Mouse (Mus musculus) CH12.LX (cell line): Measurements from ENCODE around the gene Prkca. TPM values are rescaled to one million over a fixed set of nuclear protein-coding genes. Genes with fewer than 3 reads are reported as not detected.

ENCODE experiments used
- DNase-seq: peaks from one replicate; pipeline ENCODE4 v3.0.0-alpha.2; 2013; ENCODE audit errors: extremely low read depth
- H3K27ac ChIP-seq: 2 replicates; pipeline ENCODE4 v1.5.1; 2012; ENCODE audit warnings: low read depth, mild to moderate bottlenecking, control low read depth, moderate library complexity; ENCODE audit not compliant: insufficient read depth
- H3K27me3 ChIP-seq: replicated peaks from 2 replicates; pipeline ENCODE3; 2012; ENCODE audit warnings: inconsistent platforms
- H3K36me3 ChIP-seq, 2 experiments: replicated peaks in 1 of 2; 2 replicates each; pipeline versions ENCODE3 to v1.6.1; 2012; ENCODE audit warnings: inconsistent platforms in 1 of 2, low read length in 1 of 2, mild to moderate bottlenecking in 1 of 2, mixed read lengths in 1 of 2, moderate library complexity in 1 of 2; ENCODE audit not compliant: control insufficient read depth in 1 of 2, insufficient read depth in 1 of 2
- H3K4me1 ChIP-seq, 2 experiments: 2 replicates each; pipeline ENCODE4 v1.6.1; 2012; ENCODE audit warnings: inconsistent platforms in 1 of 2, moderate library complexity in 1 of 2; ENCODE audit not compliant: insufficient read depth in 2 of 2, control insufficient read depth in 1 of 2
- H3K4me2 ChIP-seq: 2 replicates; pipeline ENCODE4 v1.6.1; 2012; ENCODE audit warnings: low read depth, mild to moderate bottlenecking, control low read depth; ENCODE audit not compliant: poor library complexity, insufficient read depth, severe bottlenecking
- H3K4me3 ChIP-seq, 3 experiments: fragments of 150-350 bp in 1 of 3; sonication (generic) in 1 of 3; replicated peaks in 1 of 3; 2 replicates each; pipeline versions ENCODE3 to v1.5.1; 2011 to 2012; ENCODE audit warnings: low read depth in 2 of 3, low read length in 2 of 3, mild to moderate bottlenecking in 2 of 3, moderate library complexity in 2 of 3, control low read depth in 1 of 3, improper control_type of control experiment in 1 of 3, inconsistent platforms in 1 of 3, mixed read lengths in 1 of 3; ENCODE audit not compliant: poor library complexity in 1 of 3
- H3K79me2 ChIP-seq: replicated peaks from 2 replicates; pipeline ENCODE4 v1.6.1; 2012; ENCODE audit warnings: mild to moderate bottlenecking, moderate library complexity; ENCODE audit not compliant: control insufficient read depth, poor library complexity, insufficient read depth, severe bottlenecking; ENCODE audit errors: extremely low read depth
- H3K9ac ChIP-seq: 2 replicates; pipeline ENCODE4 v1.6.1; 2012; ENCODE audit warnings: low read depth, mild to moderate bottlenecking, control low read depth, moderate library complexity; ENCODE audit not compliant: insufficient read depth
- H3K9me3 ChIP-seq: replicated peaks from 2 replicates; pipeline ENCODE3; 2012; ENCODE audit warnings: low read length, inconsistent platforms, mixed read lengths
- CHD2 ChIP-seq: IDR thresholded peaks from 2 replicates; pipeline ENCODE4 v1.6.1; 2011; ENCODE audit warnings: low read length, improper control_type of control experiment
- ELF1 ChIP-seq: IDR thresholded peaks from 2 replicates; pipeline ENCODE4 v1.6.1; 2014; ENCODE audit warnings: low read depth, mild to moderate bottlenecking, inconsistent platforms, low read length, improper control_type of control experiment
- ETS1 ChIP-seq: conservative IDR thresholded peaks from 2 replicates; pipeline ENCODE4 v1.6.1; 2012; ENCODE audit warnings: low read depth, mild to moderate bottlenecking, inconsistent platforms, low read length, improper control_type of control experiment, moderate library complexity
- HCFC1 ChIP-seq: IDR thresholded peaks from 2 replicates; pipeline ENCODE4 v1.6.1; 2012; ENCODE audit warnings: low read depth, mild to moderate bottlenecking, inconsistent platforms, low read length, improper control_type of control experiment
- IRF4 ChIP-seq: IDR thresholded peaks from 2 replicates; pipeline ENCODE4 v1.6.1; 2014; ENCODE audit warnings: low read depth, mild to moderate bottlenecking, inconsistent platforms, low read length, improper control_type of control experiment
- JUN ChIP-seq: IDR thresholded peaks from 2 replicates; pipeline ENCODE4 v1.6.1; 2011; ENCODE audit warnings: low read depth, mild to moderate bottlenecking, low read length, improper control_type of control experiment, moderate library complexity; ENCODE audit not compliant: insufficient read depth
- JUND ChIP-seq: conservative IDR thresholded peaks from 2 replicates; pipeline ENCODE4 v1.6.1; 2011; ENCODE audit warnings: low read depth, low read length, improper control_type of control experiment
- MAFK ChIP-seq: IDR thresholded peaks from 2 replicates; pipeline ENCODE4 v1.6.1; 2011; ENCODE audit warnings: low read length, improper control_type of control experiment; ENCODE audit not compliant: insufficient replicate concordance
- MYC ChIP-seq: IDR thresholded peaks from 2 replicates; pipeline ENCODE4 v1.6.1; 2011; ENCODE audit warnings: low read depth, mild to moderate bottlenecking, improper control_type of control experiment, low read length
- NELFE ChIP-seq: IDR thresholded peaks from 2 replicates; pipeline ENCODE4 v1.6.1; 2011; ENCODE audit warnings: low read depth, low read length, improper control_type of control experiment
- POLR2AphosphoS2 ChIP-seq: IDR thresholded peaks from 2 replicates; pipeline ENCODE4 v1.6.1; 2011; ENCODE audit warnings: low read depth, low read length, improper control_type of control experiment
- RAD21 ChIP-seq: IDR thresholded peaks from 2 replicates; pipeline ENCODE4 v1.6.1; 2011; ENCODE audit warnings: low read depth, mild to moderate bottlenecking, low read length, improper control_type of control experiment, moderate library complexity
- RCOR1 ChIP-seq: conservative IDR thresholded peaks from 2 replicates; pipeline ENCODE4 v1.6.1; 2012; ENCODE audit warnings: low read depth, mild to moderate bottlenecking, inconsistent platforms, low read length, improper control_type of control experiment
- TBP ChIP-seq: conservative IDR thresholded peaks from 2 replicates; pipeline ENCODE4 v1.6.1; 2011; ENCODE audit warnings: low read depth, low read length, improper control_type of control experiment
- TCF12 ChIP-seq: IDR thresholded peaks from 2 replicates; pipeline ENCODE4 v1.6.1; 2014; ENCODE audit warnings: low read depth, mild to moderate bottlenecking, inconsistent platforms, low read length, improper control_type of control experiment
- UBTF ChIP-seq: IDR thresholded peaks from 2 replicates; pipeline ENCODE4 v1.6.1; 2012; ENCODE audit warnings: low read depth, mild to moderate bottlenecking, inconsistent platforms, low read length, improper control_type of control experiment, moderate library complexity
- USF1 ChIP-seq: IDR thresholded peaks from 2 replicates; pipeline ENCODE4 v1.6.1; 2014; ENCODE audit warnings: low read depth, mild to moderate bottlenecking, inconsistent platforms, low read length, improper control_type of control experiment
- ZC3H11A ChIP-seq: IDR thresholded peaks from 2 replicates; pipeline ENCODE4 v1.6.1; 2012; ENCODE audit warnings: low read depth, mild to moderate bottlenecking, inconsistent platforms, low read length, improper control_type of control experiment
- dilution Hi-C: fragments of 300-500 bp; cut with MboI; formaldehyde crosslinking; loops from 2 replicates; pipeline ENCODE4 v1.14.3; 2020; ENCODE audit warnings: low sequenced_read_pairs; ENCODE audit not compliant: extremely low pct_unique_long_range_greater_than_20kb, extremely low pct_ligation_motif_present
- in situ Hi-C: fragments of 300-500 bp; cut with MboI; formaldehyde crosslinking; loops from 3 replicates; pipeline ENCODE4 v1.14.3; 2019; ENCODE audit warnings: low sequenced_read_pairs, low pct_ligation_motif_present, low pct_unique_long_range_greater_than_20kb, mixed read lengths
- polyA plus RNA-seq: library from polyadenylated mRNA; unstranded; fragments of >175 nt; gene quantifications from 2 replicates; pipeline ENCODE4 v1.2.1, GENCODE M21; 2012; ENCODE audit warnings: low read depth; ENCODE audit not compliant: insufficient read length
- total RNA-seq, 2 experiments: library from RNA; depleted of rRNA; stranded (reverse); fragments of 300-350 nt in 1 of 2; fragments of >200 nt in 1 of 2; gene quantifications; 2 replicates each; pipeline ENCODE4 v1.2.3; 2012 to 2014

Prkca gene
- total and polyA plus RNA-seq, 3 experiments = 40.0 to 107 (median 43.7) TPM

- DNase-seq = no peak
- peaks cover 3 to 44% of the 10 kb centered on the region in 2 experiments for H3K4me1 ChIP-seq
- H3K4me2 ChIP-seq = no peak overlapping the region
- H3K27ac ChIP-seq = no peak overlapping the region
- H3K36me3 ChIP-seq = peaks cover 3 to 81% of the 10 kb centered on the region in 2 experiments
- H3K27me3 ChIP-seq = no peaks in the 10 kb centered on the region
- H3K9ac ChIP-seq = no peak overlapping the region
- in situ Hi-C loops = no loop called here
- no peak overlapping the region for H3K4me3 ChIP-seq
- dilution Hi-C loops = no loop called here
- TF ChIP-seq POLR2AphosphoS2 = no peak
- no peak for TF ChIP-seq HCFC1
- TF ChIP-seq MAFK = no peak
- H3K79me2 ChIP-seq = peaks cover 25% of the 10 kb centered on the region
- H3K9me3 ChIP-seq = no peaks in the 10 kb centered on the region
Measured at GRCm38 (mm10) chr11:108309791-108310190, 33.9 kb downstream of the Prkca start.

DNA sequence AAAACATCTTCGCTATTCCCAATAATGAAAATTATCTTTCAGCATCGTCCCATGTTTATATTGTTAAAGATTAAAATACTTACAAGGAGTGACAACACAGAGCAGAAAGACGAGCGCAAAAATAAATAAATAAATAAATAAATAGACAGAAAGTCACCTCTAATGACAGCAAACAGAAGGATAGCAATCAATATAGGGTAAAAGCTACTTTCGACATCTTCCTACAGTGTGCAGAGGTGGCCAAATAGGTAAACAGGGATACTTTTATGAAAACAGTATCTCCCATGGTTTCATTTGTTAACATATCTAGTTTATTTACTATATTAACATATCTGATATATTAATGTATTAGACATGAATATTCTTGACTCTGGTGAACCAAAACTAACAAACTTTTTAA lies 35.5 kb downstream of the Prkca start:
- dilution Hi-C loops = no loop called here
- no peak for TF ChIP-seq RCOR1
- TF ChIP-seq ZC3H11A = no peak
- TF ChIP-seq MYC = no peak
- TF ChIP-seq USF1 = no peak
- TF ChIP-seq JUN = no peak
- TF ChIP-seq TBP = no peak
- TF ChIP-seq JUND = no peak
- no peak for TF ChIP-seq TCF12
- TF ChIP-seq IRF4 = no peak
- no peak for TF ChIP-seq ELF1
- TF ChIP-seq UBTF = no peak
- TF ChIP-seq NELFE = no peak
- no peak for TF ChIP-seq CHD2
- no peak for TF ChIP-seq ETS1
- TF ChIP-seq RAD21 = no peak
- peaks cover 10 to 82% of the 10 kb centered on the region in 2 experiments for H3K36me3 ChIP-seq

More for the DNA sequence above, 35.5 kb downstream of the Prkca start:
- H3K9ac ChIP-seq = no peak overlapping the region
- no peaks in the 10 kb centered on the region for H3K9me3 ChIP-seq
- no peak overlapping the region for H3K4me2 ChIP-seq
- in situ Hi-C loops = no loop called here
- H3K4me3 ChIP-seq = no peak overlapping the region
- peaks cover 29% of the 10 kb centered on the region for H3K79me2 ChIP-seq
- H3K27me3 ChIP-seq = no peaks in the 10 kb centered on the region
- H3K27ac ChIP-seq = no peak overlapping the region
- DNase-seq = no peak
- peaks cover 3 to 33% of the 10 kb centered on the region in 2 experiments for H3K4me1 ChIP-seq
